ENCODE assay signal across 8 mouse cellular contexts in the genomic region with DNA sequence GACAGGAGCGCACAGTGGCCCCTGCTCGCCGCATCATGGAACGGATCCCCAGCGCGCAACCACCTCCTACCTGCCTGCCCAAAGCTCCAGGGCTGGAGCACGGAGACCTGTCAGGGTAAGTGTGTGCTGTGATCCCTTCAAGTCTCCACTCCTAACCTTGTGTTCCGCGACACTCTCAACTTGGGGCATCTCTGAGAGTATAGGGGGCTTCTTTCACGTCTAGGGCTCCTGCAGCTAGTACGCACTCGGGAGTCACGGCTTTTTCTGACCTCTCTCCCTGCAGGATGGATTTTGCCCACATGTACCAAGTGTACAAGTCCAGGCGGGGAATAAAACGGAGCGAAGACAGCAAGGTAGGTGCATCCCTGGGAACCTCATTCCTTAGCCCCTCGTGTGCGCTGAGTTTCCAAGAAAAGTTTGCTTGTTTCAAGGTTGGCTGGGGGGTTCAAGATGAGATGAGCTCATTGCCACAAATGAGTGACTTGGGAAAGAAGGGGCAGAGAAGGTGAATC. TPM values are rescaled to one million over a fixed set of nuclear protein-coding genes. Genes with fewer than 3 reads are reported as not detected.
A peak's percentile ranks its signal among the peaks of the same experiment; 100 is the strongest.
DNase-seq lines count a peak whose midpoint lies in the region; ATAC-seq lines count a peak whose summit lies in the region.

No protein-coding gene starts in this region.

- peak overlapping the region; percentile 98 for H3K4me2 ChIP-seq in hindbrain, embryonic 15.5 days
- H3K4me2 ChIP-seq in midbrain, embryonic 13.5 days (replicated peaks): peak overlapping the region; percentile 93

- H3K36me3 ChIP-seq in hindbrain, embryonic 15.5 days: no peaks in the 10 kb centered on the region
- H3K36me3 ChIP-seq in midbrain, embryonic 13.5 days: peaks cover 4% of the 10 kb centered on the region

- under 1% methylated on average over 18 of the region's 18 CpGs for WGBS in hindbrain, embryonic 15.5 days
- under 1% methylated on average over 18 of the region's 18 CpGs for WGBS in midbrain, embryonic 13.5 days

- H3K4me1 ChIP-seq in hindbrain, embryonic 15.5 days (replicated peaks): peaks cover 30% of the 10 kb centered on the region
- peaks cover 26% of the 10 kb centered on the region for H3K4me1 ChIP-seq in midbrain, embryonic 13.5 days (replicated peaks)

- H3K27ac ChIP-seq in hindbrain, embryonic 15.5 days (replicated peaks): peak overlapping the region; percentile 93
- peak overlapping the region; percentile 76 for H3K27ac ChIP-seq in midbrain, embryonic 13.5 days

- H3K9ac ChIP-seq in hindbrain, embryonic 15.5 days: peak overlapping the region; percentile 59
- H3K9ac ChIP-seq in midbrain, embryonic 13.5 days (replicated peaks): peak overlapping the region; percentile 71

- 0 out of 2 replicates have a peak, but pooled peaks cover 3% of the 10 kb centered on the region for H3K27me3 ChIP-seq in hindbrain, embryonic 15.5 days
- peaks cover 46% of the 10 kb centered on the region for H3K27me3 ChIP-seq in midbrain, embryonic 13.5 days

- DNase-seq in kidney, postnatal 14 days: peak; percentile 24
- DNase-seq in kidney, adult 8-10 months: no peak
- no peak for DNase-seq in cerebellum, postnatal 36 days
- no peak for DNase-seq in right cerebral cortex, postnatal 10 days (ENCODE audit: low spot score in 2 of 2)
- DNase-seq in adrenal gland, adult 18-20 months (ENCODE audit: low spot score in 2 of 2): no peak

- peak overlapping the region; percentile 50 for H3K4me3 ChIP-seq in hindbrain, embryonic 15.5 days
- peak overlapping the region; percentile 60 for H3K4me3 ChIP-seq in midbrain, embryonic 13.5 days (replicated peaks)

- no peaks in the 10 kb centered on the region for H3K9me3 ChIP-seq in hindbrain, embryonic 15.5 days
- no peaks in the 10 kb centered on the region for H3K9me3 ChIP-seq in midbrain, embryonic 13.5 days

- ATAC-seq in common myeloid progenitor, adult 5-6 weeks (replicated peaks; ENCODE audit: low read depth, poor library complexity, severe bottlenecking): peak; percentile 2
- ATAC-seq in hindbrain, embryonic 15.5 days (ENCODE audit: low FRiP score, low read depth): no peak; the same call in 1 of the 2 replicates
- ATAC-seq in midbrain, embryonic 13.5 days: no peak; the same call in 1 of the 2 replicates

RNA-seq across cellular contexts. Expression of a gene that starts 0.5 kb away (rescaled TPM):
- 4.3 and 4.6 TPM in 2 replicates for total RNA-seq in common myeloid progenitor, adult 5-6 weeks (2017)
- 6.1 and 6.5 TPM in 2 replicates for polyA plus RNA-seq in hindbrain, embryonic 15.5 days (2015; fragmentation: Nextera tagmentation; extraction: Ambion mirVana)
- polyA plus RNA-seq in midbrain, embryonic 13.5 days (2015; fragmentation: Nextera tagmentation; extraction: Ambion mirVana): 3.3 and 3.4 TPM in 2 replicates
- 10 to 100 TPM; 66.3 to 85.9 TPM for total RNA-seq in adrenal gland, adult 18-20 months (2021)

Comparison
In these comparisons a context has a peak if more than half of its experiments do, and no peak if none do; other contexts are left out.
1. RNA of a gene that starts 0.5 kb away (total RNA-seq): 66.3 to 85.9 TPM in adrenal gland, adult 18-20 months; 4.3 to 4.6 TPM in common myeloid progenitor, adult 5-6 weeks; every median in the first group is over 10 times any median in the second.